Mouse (Mus musculus) liver, embryonic 16.5 days (tissue): ENCODE measurements around the gene Smad9. TPM values are rescaled to one million over a fixed set of nuclear protein-coding genes. Genes with fewer than 3 reads are reported as not detected.

Source experiments
- ATAC-seq: fragments of 200-750 bp; cut with Nextera tagmentation; 2 replicates; pipeline ENCODE4 v1.8.0; 2017; ENCODE audit warnings: low read depth, mild to moderate bottlenecking, moderate number of reproducible peaks, moderate library complexity
- H3K27ac ChIP-seq: fragments of 300-500 bp; sonication (generic); 2 replicates; pipeline ENCODE4 v1.5.1; 2014; ENCODE audit warnings: mild to moderate bottlenecking, low read length
- H3K27me3 ChIP-seq: fragments of 300-500 bp; sonication (generic); 2 replicates; pipeline ENCODE4 v1.6.1; 2014; ENCODE audit warnings: low read depth, low read length, mixed read lengths; ENCODE audit not compliant: control insufficient read depth, insufficient read depth
- H3K36me3 ChIP-seq: fragments of 300-500 bp; sonication (generic); 2 replicates; pipeline ENCODE4 v1.6.1; 2014; ENCODE audit warnings: mild to moderate bottlenecking; ENCODE audit not compliant: control insufficient read depth, insufficient read depth
- H3K4me1 ChIP-seq: fragments of 300-500 bp; sonication (generic); 2 replicates; pipeline ENCODE4 v1.6.1; 2014; ENCODE audit warnings: low read depth, low read length, mixed read lengths; ENCODE audit not compliant: control insufficient read depth
- H3K4me2 ChIP-seq: fragments of 300-500 bp; sonication (generic); 2 replicates; pipeline ENCODE4 v1.6.1; 2014; ENCODE audit warnings: low read depth, low read length, mixed read lengths
- H3K4me3 ChIP-seq: fragments of 300-500 bp; sonication (generic); 2 replicates; pipeline ENCODE4 v1.5.1; 2014; ENCODE audit warnings: low read depth, mild to moderate bottlenecking, low read length
- H3K9ac ChIP-seq: fragments of 300-500 bp; sonication (generic); 2 replicates; pipeline ENCODE4 v1.6.1; 2014; ENCODE audit warnings: low read depth, low read length
- H3K9me3 ChIP-seq: fragments of 300-500 bp; sonication (generic); replicated peaks from 2 replicates; pipeline ENCODE4 v1.6.1; 2016; ENCODE audit warnings: low read length; ENCODE audit not compliant: control insufficient read depth
- WGBS: fragments of 180-500 bp; shearing (Covaris S2); extraction: QIAGEN DNeasy Blood & Tissue Kit; methylation state at CpG from one replicate; pipeline ENCODE4 v1.1.7; 2014; ENCODE audit not compliant: insufficient replicate concordance; 5-methylcytosine and 5-hydroxymethylcytosine counted together
- polyA plus RNA-seq: library from polyadenylated mRNA; unstranded; fragments of >200 nt; fragmentation: Nextera tagmentation; extraction: Ambion mirVana; gene quantifications from 2 replicates; pipeline ENCODE4 v1.2.1, GENCODE M21; 2015

Smad9 gene
- polyA plus RNA-seq, 1 experiment from 2014 or later: 0.04 TPM

DNA sequence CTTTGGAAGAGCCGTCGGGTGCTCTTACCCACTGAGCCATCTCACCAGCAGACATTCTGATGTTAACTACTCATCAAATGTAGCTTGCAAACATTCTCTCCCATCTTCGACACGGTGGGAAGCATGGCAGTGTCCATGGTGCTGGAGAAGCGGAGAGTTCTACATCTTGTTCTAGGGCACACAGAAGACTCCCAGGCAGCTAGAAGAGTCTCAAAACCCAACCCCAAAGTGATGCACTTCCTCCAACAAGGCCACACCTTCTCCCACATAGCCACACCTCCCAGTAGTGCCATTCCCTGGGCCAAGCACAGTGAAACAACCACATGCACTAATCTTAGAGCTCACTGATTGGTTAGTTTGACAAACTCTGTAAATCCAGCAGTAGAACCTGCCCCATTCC lies 53.7 kb downstream of the Smad9 start:
- Histone ChIP-seq H3K9me3 (no peaks in the 10 kb centered on the region), H3K4me3 (no peak overlapping the region), H3K36me3 (0 out of 2 replicates have a peak, but pooled peaks cover 2% of the 10 kb centered on the region), H3K27ac (no peak overlapping the region), H3K4me1 (peaks cover 7% of the 10 kb centered on the region; the same call in 1 of the 2 replicates), H3K9ac (no peak overlapping the region), H3K27me3 (no peaks in the 10 kb centered on the region), H3K4me2 (no peak overlapping the region)
- no peak for ATAC-seq
- 53% methylated on average over 5 of the region's 5 CpGs for WGBS

DNA sequence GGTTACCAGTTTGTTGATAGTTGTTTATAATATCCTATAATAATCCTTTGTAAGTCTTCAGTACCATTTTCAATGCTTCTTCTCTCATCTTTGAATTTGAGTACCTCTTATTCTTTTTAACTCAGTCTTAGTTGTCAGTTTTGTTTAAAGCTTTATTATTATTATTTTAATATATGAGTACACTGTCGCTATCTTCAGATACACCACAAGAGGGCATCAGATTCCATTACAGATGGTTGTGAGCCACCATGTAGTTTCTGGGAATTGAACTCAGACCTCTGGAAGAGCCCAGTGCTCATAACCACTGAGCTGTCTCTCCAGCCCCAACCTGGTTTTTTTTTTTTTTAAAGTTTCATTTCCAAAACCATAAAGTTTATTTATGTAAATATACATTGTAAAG lies 56.2 kb downstream of the Smad9 start:
- Histone ChIP-seq H3K4me1 (no peaks in the 10 kb centered on the region; the same call in 1 of the 2 replicates), H3K27me3 (no peaks in the 10 kb centered on the region)

DNA sequence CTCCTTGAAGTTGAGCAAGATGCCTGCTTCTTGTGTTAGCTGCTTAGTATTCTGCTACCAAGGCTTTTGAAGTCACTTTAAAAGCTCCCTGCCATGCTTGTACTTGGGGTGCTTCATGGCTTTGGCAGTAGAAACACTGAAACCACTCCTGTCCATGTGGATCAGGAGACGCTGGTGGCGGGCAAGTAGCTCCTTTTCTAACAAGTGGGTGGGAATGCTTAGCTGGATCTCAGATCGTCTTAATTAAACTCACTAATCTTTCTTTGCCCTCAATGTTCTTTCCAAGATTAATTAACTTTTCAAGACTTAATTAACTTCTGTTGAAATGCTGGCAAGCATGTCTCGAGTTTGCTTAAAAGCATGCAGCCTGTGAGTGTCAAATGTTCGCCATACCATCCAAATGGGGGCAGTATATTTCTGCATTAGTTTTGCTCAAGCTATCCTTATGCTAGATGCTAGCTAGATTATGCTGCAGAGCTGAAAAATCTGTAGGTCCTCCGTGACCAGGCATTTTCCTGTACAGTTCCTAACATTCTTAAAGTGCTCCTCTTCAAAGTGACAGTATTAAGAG lies 58.1 kb downstream of the Smad9 start:
- WGBS: 65% methylated on average over 6 of the region's 6 CpGs
- no peak overlapping the region for H3K4me2 ChIP-seq
- no peaks in the 10 kb centered on the region for H3K4me1 ChIP-seq
- no peaks in the 10 kb centered on the region for H3K36me3 ChIP-seq
- no peak for ATAC-seq
- no peak overlapping the region for H3K4me3 ChIP-seq
- H3K27me3 ChIP-seq: no peaks in the 10 kb centered on the region
- no peak overlapping the region for H3K9ac ChIP-seq
- H3K9me3 ChIP-seq: no peaks in the 10 kb centered on the region
- H3K27ac ChIP-seq: no peak overlapping the region

More for the DNA sequence above, 56.2 kb downstream of the Smad9 start:
- WGBS: 27% methylated on average over 1 of the region's 1 CpGs
- no peak overlapping the region for H3K9ac ChIP-seq
- H3K9me3 ChIP-seq: no peaks in the 10 kb centered on the region
- H3K27ac ChIP-seq: no peak overlapping the region
- H3K4me3 ChIP-seq: no peak overlapping the region
- no peak overlapping the region for H3K4me2 ChIP-seq
- no peaks in the 10 kb centered on the region for H3K36me3 ChIP-seq
- ATAC-seq: no peak

DNA sequence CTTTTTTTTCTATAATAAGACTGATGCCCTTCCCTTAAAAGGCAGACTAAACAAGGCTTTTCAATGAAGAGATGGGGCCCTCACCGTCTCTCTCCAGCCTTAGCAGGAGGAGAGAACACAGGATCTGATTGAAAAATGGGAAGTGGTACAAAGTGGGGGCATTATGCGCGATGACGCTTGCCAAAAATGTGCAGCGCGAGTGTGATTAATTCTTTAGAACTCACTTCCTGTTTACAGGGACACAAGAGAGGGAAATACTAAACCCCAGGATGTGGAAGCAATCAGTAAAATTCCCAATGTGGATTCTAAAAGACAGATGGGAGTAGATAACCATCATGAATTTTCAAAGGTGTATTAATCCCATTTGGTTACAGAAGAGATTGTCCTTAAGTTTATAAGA lies 59.2 kb downstream of the Smad9 start:
- H3K27ac ChIP-seq: no peak overlapping the region
- H3K27me3 ChIP-seq: no peaks in the 10 kb centered on the region
- no peaks in the 10 kb centered on the region for H3K4me1 ChIP-seq
- 23% methylated on average over 6 of the region's 6 CpGs for WGBS
- H3K9ac ChIP-seq: no peak overlapping the region
- no peak overlapping the region for H3K4me3 ChIP-seq
- no peaks in the 10 kb centered on the region for H3K36me3 ChIP-seq
- ATAC-seq: no peak
- H3K9me3 ChIP-seq: no peaks in the 10 kb centered on the region
- no peak overlapping the region for H3K4me2 ChIP-seq

DNA sequence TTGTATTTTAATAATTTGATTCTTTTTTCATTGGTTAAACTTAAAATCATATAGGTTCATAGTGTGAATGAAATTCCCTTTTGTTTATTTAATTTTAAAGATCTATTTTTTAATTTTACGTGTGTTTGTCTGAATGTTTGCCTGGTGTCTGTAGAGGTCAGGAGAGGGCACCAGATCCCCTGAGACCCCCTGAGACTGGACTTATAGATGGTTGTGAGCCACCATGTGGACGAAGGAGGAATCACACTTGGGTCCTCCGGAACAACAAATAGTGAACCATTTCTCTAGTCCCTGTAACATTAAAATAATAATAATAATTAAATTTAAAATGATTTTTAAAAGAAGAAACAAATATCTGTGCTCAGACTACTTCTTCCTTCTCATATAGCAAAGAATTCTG lies 59.9 kb downstream of the Smad9 start:
- H3K9ac ChIP-seq: no peak overlapping the region
- H3K4me1 ChIP-seq: no peaks in the 10 kb centered on the region
- ATAC-seq: no peak
- no peaks in the 10 kb centered on the region for H3K27me3 ChIP-seq
- H3K9me3 ChIP-seq: no peaks in the 10 kb centered on the region
- H3K36me3 ChIP-seq: no peaks in the 10 kb centered on the region
- H3K4me3 ChIP-seq: no peak overlapping the region
- no peak overlapping the region for H3K4me2 ChIP-seq
- H3K27ac ChIP-seq: no peak overlapping the region
- 17% methylated on average over 3 of the region's 3 CpGs for WGBS

DNA sequence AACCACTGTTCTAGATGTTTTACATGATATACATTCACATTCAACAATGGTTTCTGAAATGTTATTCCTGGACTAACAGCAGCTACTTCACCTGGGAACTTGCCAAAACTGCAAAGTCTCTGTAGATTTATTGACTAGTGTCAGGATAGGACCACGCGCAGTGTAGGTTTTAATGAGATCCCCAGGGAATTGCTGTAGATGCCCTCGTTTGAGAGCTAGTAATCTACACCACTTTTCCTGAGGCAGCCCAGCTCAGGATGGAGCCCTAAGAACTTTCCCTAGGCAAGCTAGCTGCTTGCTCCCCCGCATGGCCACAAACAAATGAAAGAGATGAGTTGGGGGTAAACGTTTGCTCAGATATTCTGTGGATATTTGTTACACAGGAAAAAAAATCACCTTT lies 67.1 kb downstream of the Smad9 start:
- Histone ChIP-seq H3K9me3 (no peaks in the 10 kb centered on the region), H3K4me2 (no peak overlapping the region), H3K4me3 (no peak overlapping the region), H3K9ac (no peak overlapping the region), H3K36me3 (no peaks in the 10 kb centered on the region), H3K27ac (no peak overlapping the region), H3K4me1 (no peaks in the 10 kb centered on the region), H3K27me3 (no peaks in the 10 kb centered on the region)
- ATAC-seq: no peak
- WGBS: 66% methylated on average over 5 of the region's 5 CpGs

DNA sequence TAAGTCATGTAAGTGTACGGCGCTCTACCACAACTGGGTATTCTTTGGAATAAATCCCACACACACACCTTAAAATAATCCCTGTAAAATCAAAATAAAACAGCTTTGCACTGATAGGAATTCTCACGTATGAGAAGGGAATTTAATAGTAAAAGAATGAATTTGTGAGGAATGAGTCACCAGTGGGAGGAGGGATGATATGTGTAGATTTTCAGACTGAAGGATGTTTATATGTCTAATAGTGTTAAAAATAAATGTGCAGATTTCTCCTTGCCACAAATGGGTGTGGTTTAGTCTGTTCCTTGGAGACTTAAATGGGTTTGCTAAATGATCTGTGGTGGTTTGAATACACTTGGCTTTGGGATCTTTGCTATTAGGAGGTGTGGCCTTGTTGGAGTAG lies 77.1 kb downstream of the Smad9 start:
- Histone ChIP-seq H3K9ac (no peak overlapping the region), H3K4me1 (no peaks in the 10 kb centered on the region), H3K36me3 (no peaks in the 10 kb centered on the region), H3K4me3 (no peak overlapping the region), H3K27me3 (no peaks in the 10 kb centered on the region), H3K27ac (no peak overlapping the region), H3K4me2 (no peak overlapping the region), H3K9me3 (no peaks in the 10 kb centered on the region)
- ATAC-seq: no peak
- WGBS: 71% methylated on average over 3 of the region's 3 CpGs

DNA sequence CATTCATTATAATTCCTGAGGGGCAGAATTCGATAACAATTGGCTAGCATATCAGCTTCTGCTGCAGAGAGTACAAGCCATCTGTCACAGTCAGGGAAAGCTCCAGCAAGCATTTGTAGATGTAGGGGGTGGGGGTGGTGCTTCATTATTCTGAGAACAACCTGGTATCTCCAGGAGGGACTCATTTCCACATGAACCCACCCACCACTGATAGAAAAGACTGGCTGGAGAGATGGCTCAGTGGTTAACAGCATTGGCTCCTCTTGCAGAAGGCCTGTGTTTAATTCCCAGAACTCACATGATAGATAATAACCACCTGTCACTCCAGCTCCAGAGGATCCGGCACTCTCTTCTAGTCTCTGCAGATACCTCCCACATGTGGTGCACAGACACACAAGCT lies 80.0 kb downstream of the Smad9 start:
- no peaks in the 10 kb centered on the region for H3K4me1 ChIP-seq
- no peaks in the 10 kb centered on the region for H3K9me3 ChIP-seq
- no peak overlapping the region for H3K9ac ChIP-seq
- no peak overlapping the region for H3K4me3 ChIP-seq
- H3K4me2 ChIP-seq: no peak overlapping the region
- ATAC-seq: no peak
- H3K36me3 ChIP-seq: no peaks in the 10 kb centered on the region
- 65% methylated on average over 2 of the region's 2 CpGs for WGBS
- H3K27me3 ChIP-seq: no peaks in the 10 kb centered on the region
- H3K27ac ChIP-seq: no peak overlapping the region
